Mouse (Mus musculus): ENCODE data around the gene Fam205a4. TPM values are rescaled to one million over a fixed set of nuclear protein-coding genes. Genes with fewer than 3 reads are reported as not detected.
"Not testable (repeated sequence)": the region's sequence is repeated elsewhere in the genome, so short reads cannot be mapped to it uniquely, and the experiment has no call there.

Gene Fam205a4
- not detected in 2 replicates for polyA plus RNA-seq (2014; fragmentation: Nextera tagmentation; extraction: Ambion mirVana)

DNA sequence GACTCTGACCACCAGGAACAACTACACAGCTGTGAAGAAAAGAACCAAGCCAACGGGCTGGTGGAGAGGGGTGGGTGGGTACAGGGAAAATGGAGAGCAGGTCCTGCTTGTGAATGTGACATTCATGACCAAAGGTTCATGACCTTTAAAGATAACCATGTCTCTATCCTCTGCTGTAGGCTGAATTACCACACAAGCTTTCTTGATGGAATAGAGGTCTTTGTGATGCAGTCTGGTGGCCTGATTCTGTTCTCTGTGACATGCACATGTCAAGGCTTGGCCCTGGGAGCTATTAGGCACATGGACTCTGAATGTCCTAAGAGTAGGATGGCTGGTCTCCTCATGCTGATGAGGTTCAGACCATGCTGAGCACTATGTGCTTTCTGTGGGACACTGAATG, at the start of gene Fam205a4:
TSS of gene Fam205a4 (plus strand) at position 301 of the 400 bp plus-strand sequence.
- H3K36me3 ChIP-seq (ENCODE audit: control insufficient read depth, insufficient read depth, low read length); H3K4me1 ChIP-seq (replicated peaks; ENCODE audit: control insufficient read depth, insufficient read depth, low read length); H3K27me3 ChIP-seq (ENCODE audit: control insufficient read depth, insufficient read depth, low read length); H3K9me3 ChIP-seq (ENCODE audit: control insufficient read depth, low read length); H3K4me3 ChIP-seq (ENCODE audit: low read depth, low read length); H3K27ac ChIP-seq (ENCODE audit: low read depth, low read length); ATAC-seq (replicated peaks; ENCODE audit: low FRiP score); H3K4me2 ChIP-seq (ENCODE audit: low read depth, low read length, severe bottlenecking); H3K9ac ChIP-seq (ENCODE audit: low read length); DNase-seq (ENCODE audit: low spot score): not testable (repeated sequence)
- WGBS = no CpG with 5 or more reads among the region's 1 CpGs

DNA sequence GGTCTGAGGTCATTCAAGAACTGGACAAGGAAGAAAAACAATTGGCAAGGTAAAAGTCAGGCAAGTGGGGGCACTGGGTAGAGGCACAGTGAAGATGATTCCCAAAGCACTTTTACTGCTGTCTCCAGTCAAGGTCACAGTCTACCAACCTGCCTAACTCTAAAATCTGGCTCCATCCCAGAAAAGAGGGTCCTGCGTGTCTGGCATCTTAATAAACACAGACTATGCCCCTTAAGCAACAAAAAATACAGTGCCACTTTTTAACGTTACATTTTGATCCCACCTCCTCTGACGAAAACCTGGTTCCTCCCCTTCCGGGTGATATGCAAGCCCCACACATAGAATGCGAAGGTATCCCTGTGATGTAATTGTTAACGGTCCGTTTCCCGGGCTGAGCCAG, 24.6 kb upstream of the Fam205a4 start, which contains the start of gene Gm20878:
TSS of gene Gm20878 (plus strand) at position 301 of the 400 bp plus-strand sequence.
- H3K4me3 ChIP-seq (ENCODE audit: low read depth, low read length); H3K4me1 ChIP-seq (replicated peaks; ENCODE audit: control insufficient read depth, insufficient read depth, low read length); H3K27ac ChIP-seq (ENCODE audit: low read depth, low read length); ATAC-seq (replicated peaks; ENCODE audit: low FRiP score); DNase-seq (ENCODE audit: low spot score); H3K9ac ChIP-seq (ENCODE audit: low read length); H3K27me3 ChIP-seq (ENCODE audit: control insufficient read depth, insufficient read depth, low read length); H3K4me2 ChIP-seq (ENCODE audit: low read depth, low read length, severe bottlenecking); H3K9me3 ChIP-seq (ENCODE audit: control insufficient read depth, low read length); H3K36me3 ChIP-seq (ENCODE audit: control insufficient read depth, insufficient read depth, low read length): not testable (repeated sequence)
- WGBS = no CpG with 5 or more reads among the region's 8 CpGs

Other genes with a start within 250 kb of the Fam205a4 start
- 135 and 142 TPM in 2 replicates for gene Dctn3, start 242.9 kb upstream of the Fam205a4 start, polyA plus RNA-seq (2014; fragmentation: Nextera tagmentation; extraction: Ambion mirVana)
- 0.59 and 0.80 TPM in 2 replicates for gene Arid3c, start 234.9 kb upstream of the Fam205a4 start, polyA plus RNA-seq (2014; fragmentation: Nextera tagmentation; extraction: Ambion mirVana)
- gene Galt, start 210.8 kb upstream of the Fam205a4 start, polyA plus RNA-seq (2014; fragmentation: Nextera tagmentation; extraction: Ambion mirVana) = 18.4 and 21.4 TPM in 2 replicates
- 75.9 and 84.1 TPM in 2 replicates for gene Sigmar1, start 209.9 kb upstream of the Fam205a4 start, polyA plus RNA-seq (2014; fragmentation: Nextera tagmentation; extraction: Ambion mirVana)
- 67.6 and 74.3 TPM in 2 replicates for gene Ccl27a, start 191.8 kb upstream of the Fam205a4 start, polyA plus RNA-seq (2014; fragmentation: Nextera tagmentation; extraction: Ambion mirVana)
- not detected in 2 replicates for gene Gm21541, start 62.4 kb upstream of the Fam205a4 start, polyA plus RNA-seq (2014; fragmentation: Nextera tagmentation; extraction: Ambion mirVana)
- 2.7 and 3.9 TPM in 2 replicates for gene Gm20878, start 24.5 kb upstream of the Fam205a4 start, polyA plus RNA-seq (2014; fragmentation: Nextera tagmentation; extraction: Ambion mirVana)
- gene Gm21093, start 68.7 kb downstream of the Fam205a4 start, polyA plus RNA-seq (2014; fragmentation: Nextera tagmentation; extraction: Ambion mirVana) = not detected in 2 replicates
- not detected in 2 replicates for gene Gm3893, start 125.1 kb downstream of the Fam205a4 start, polyA plus RNA-seq (2014; fragmentation: Nextera tagmentation; extraction: Ambion mirVana)
- not detected in 2 replicates for gene Gm13304, start 148.8 kb downstream of the Fam205a4 start, polyA plus RNA-seq (2014; fragmentation: Nextera tagmentation; extraction: Ambion mirVana)
- gene Gm13306, start 187.4 kb downstream of the Fam205a4 start, polyA plus RNA-seq (2014; fragmentation: Nextera tagmentation; extraction: Ambion mirVana) = not detected in 2 replicates
- not detected in 2 replicates for gene Gm13305, start 202.5 kb downstream of the Fam205a4 start, polyA plus RNA-seq (2014; fragmentation: Nextera tagmentation; extraction: Ambion mirVana)

Measured in forebrain, embryonic 11.5 days (tissue).